Mouse (Mus musculus) bone marrow, adult 2 months (tissue): Measurements from ENCODE around the gene Med10.

ENCODE experiments used
- CTCF ChIP-seq: fragments of 200-500 bp; IDR thresholded peaks from 2 replicates; pipeline ENCODE4 v1.5.1; 2011; ENCODE audit warnings: low read length, control low read depth; ENCODE audit not compliant: control insufficient read depth, insufficient read depth
- POLR2A ChIP-seq: fragments of 200-500 bp; IDR thresholded peaks from 2 replicates; pipeline ENCODE4 v1.6.1; 2011; ENCODE audit warnings: low read depth, mild to moderate bottlenecking, control low read depth, low read length, borderline replicate concordance; ENCODE audit not compliant: control insufficient read depth

DNA sequence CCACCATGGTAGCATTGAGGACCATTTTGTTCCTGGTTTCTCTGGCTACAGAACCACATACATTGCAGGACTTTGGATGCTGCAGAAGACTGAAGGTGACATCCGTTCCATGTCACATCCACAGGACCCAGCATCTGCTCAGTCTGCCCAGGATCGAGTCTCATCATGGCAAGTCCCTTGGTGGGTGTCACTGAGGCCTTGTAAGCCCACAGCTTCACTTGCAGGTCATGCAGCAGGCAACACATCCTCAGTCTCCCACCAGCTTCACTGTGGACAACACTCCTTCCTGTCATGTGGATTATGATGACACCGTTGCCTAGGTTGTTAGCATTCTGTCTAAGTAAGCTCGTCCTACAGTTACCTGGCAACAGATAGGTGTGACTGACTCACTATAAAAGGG lies 29.8 kb upstream of the Med10 start:
- TF ChIP-seq POLR2A (no peak), CTCF (no peak)
